Mouse (Mus musculus) liver, adult (tissue): ENCODE results near the gene Chst10.

Source experiments
- GATA4 ChIP-seq: IDR thresholded peaks from 2 replicates; pipeline ENCODE4 v1.6.1; 2014; ENCODE audit warnings: mild to moderate bottlenecking, low read length; ENCODE audit not compliant: insufficient replicate concordance

The Chst10 gene

GRCm38 (mm10) chr1:38842861-38843260, 55.1 kb downstream of the Chst10 start:
- TF ChIP-seq GATA4, result no peak

GRCm38 (mm10) chr1:38839944-38840343, 58.0 kb downstream of the Chst10 start:
- no peak for TF ChIP-seq GATA4

GRCm38 (mm10) chr1:38836477-38836872, 61.5 kb downstream of the Chst10 start, which contains the start of gene Lonrf2:
Gene Lonrf2, minus strand, starts transcription at chr1:38836711.
- TF ChIP-seq GATA4, result no peak

GRCm38 (mm10) chr1:38835568-38836476, 62.1 kb downstream of the Chst10 start:
- TF ChIP-seq GATA4, result no peak

- TF ChIP-seq GATA4, result no peak
Observed at GRCm38 (mm10) chr1:38834899-38835298, 63.1 kb downstream of the Chst10 start.

GRCm38 (mm10) chr1:38824926-38825325, 73.0 kb downstream of the Chst10 start:
- TF ChIP-seq GATA4, result no peak

GRCm38 (mm10) chr1:38823851-38824250, 74.1 kb downstream of the Chst10 start:
- TF ChIP-seq GATA4, result no peak

- no peak for TF ChIP-seq GATA4
Observed at GRCm38 (mm10) chr1:38819691-38820090, 78.3 kb downstream of the Chst10 start.

GRCm38 (mm10) chr1:38817671-38818070, 80.3 kb downstream of the Chst10 start:
- TF ChIP-seq GATA4, result no peak

- TF ChIP-seq GATA4, result no peak
Observed at GRCm38 (mm10) chr1:38817268-38817667, 80.7 kb downstream of the Chst10 start.

GRCm38 (mm10) chr1:38816306-38816705, 81.7 kb downstream of the Chst10 start:
- no peak for TF ChIP-seq GATA4
